Mouse (Mus musculus) heart, adult 2 months (tissue): ENCODE data around the gene Ndufv2. TPM values are rescaled to one million over a fixed set of nuclear protein-coding genes. Genes with fewer than 3 reads are reported as not detected.

Experiments
- DNase-seq, 2 experiments: peaks; one replicate each; pipeline ENCODE4 v3.0.0; 2021
- H3K27ac ChIP-seq: fragments of 200-600 bp; 2 replicates; pipeline ENCODE4 v1.8.1; 2022
- H3K27me3 ChIP-seq: fragments of 200-500 bp; 2 replicates; pipeline ENCODE4 v1.6.1; 2012; ENCODE audit warnings: mild to moderate bottlenecking, low read length, inconsistent platforms, mixed read lengths; ENCODE audit not compliant: control insufficient read depth, insufficient read depth
- H3K36me3 ChIP-seq: fragments of 200-500 bp; 2 replicates; pipeline ENCODE4 v1.6.1; 2012; ENCODE audit warnings: low read length, inconsistent platforms; ENCODE audit not compliant: control insufficient read depth, insufficient read depth
- H3K4me1 ChIP-seq: fragments of 200-500 bp; 2 replicates; pipeline ENCODE4 v1.6.1; 2011; ENCODE audit warnings: low read length; ENCODE audit not compliant: control insufficient read depth, insufficient read depth
- H3K4me3 ChIP-seq: fragments of 200-600 bp; 2 replicates; pipeline ENCODE4 v1.8.1; 2022
- H3K79me2 ChIP-seq: fragments of 200-500 bp; replicated peaks from 2 replicates; pipeline ENCODE4 v1.6.1; 2012; ENCODE audit warnings: mild to moderate bottlenecking, inconsistent platforms, low read length, moderate library complexity, mixed read lengths; ENCODE audit not compliant: control insufficient read depth, insufficient read depth
- H3K9ac ChIP-seq: fragments of 200-500 bp; 2 replicates; pipeline ENCODE4 v1.6.1; 2012; ENCODE audit warnings: low read depth, mild to moderate bottlenecking, control low read depth, inconsistent platforms, low read length, mixed read lengths
- CTCF ChIP-seq: fragments of 200-600 bp; IDR thresholded peaks from 2 replicates; pipeline ENCODE4 v1.8.1; 2022; ENCODE audit warnings: antibody characterized with exemption, mild to moderate bottlenecking, moderate library complexity
- EP300 ChIP-seq: fragments of 200-500 bp; IDR thresholded peaks from 2 replicates; pipeline ENCODE4 v1.6.1; 2011; ENCODE audit warnings: low read depth, low read length, control low read depth; ENCODE audit not compliant: insufficient read depth
- POLR2A ChIP-seq: fragments of 200-500 bp; IDR thresholded peaks from 2 replicates; pipeline ENCODE4 v1.6.1; 2011; ENCODE audit warnings: mild to moderate bottlenecking, low read depth, low read length, control low read depth; ENCODE audit not compliant: insufficient read depth
- WGBS: fragments of 180-500 bp; shearing (Covaris S2); methylation state at CpG from one replicate; pipeline ENCODE4 v1.1.7; 2018; 5-methylcytosine and 5-hydroxymethylcytosine counted together
- intact Hi-C: fragments of 180-260 bp; cut with DNase I; formaldehyde crosslinking; loops from one replicate; pipeline ENCODE4 v1.15.1; 2025
- polyA plus RNA-seq: library from polyadenylated mRNA; depleted of rRNA; stranded (reverse); fragments of >200 nt; gene quantifications from 2 replicates; pipeline ENCODE4 v1.2.3, GENCODE M21; 2012
- total RNA-seq, 2 experiments: library from RNA; stranded (reverse); gene quantifications; 2 replicates each; pipeline ENCODE4 v1.2.3; 2021

Gene Ndufv2
- total and polyA plus RNA-seq, 3 experiments = 270 to 1,275 (median 1,138) TPM

DNA sequence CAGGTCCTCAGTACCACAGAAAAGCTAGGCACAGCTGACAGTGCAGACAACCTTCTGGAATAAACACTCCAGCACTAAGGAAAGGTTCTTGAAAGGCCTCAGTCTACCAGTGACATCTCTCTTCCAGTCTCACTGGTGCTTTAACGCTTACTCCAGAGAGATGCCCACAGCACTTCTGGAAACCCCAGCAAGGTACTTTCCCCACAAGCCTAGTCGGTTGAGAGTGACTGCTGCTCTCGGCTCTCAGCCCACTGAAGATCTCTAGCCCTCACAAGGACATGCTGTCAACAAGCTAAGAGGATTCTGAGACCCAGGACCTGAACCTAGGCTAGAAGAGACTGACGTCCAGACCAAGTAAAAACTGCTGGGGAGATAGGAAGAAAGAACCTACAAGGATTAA is 36.2 kb downstream of the Ndufv2 start:
- TF ChIP-seq CTCF = no peak
- TF ChIP-seq EP300 = no peak
- TF ChIP-seq POLR2A = no peak
- Histone ChIP-seq H3K27me3 (no peaks in the 10 kb centered on the region), H3K27ac (no peak overlapping the region), H3K36me3 (no peaks in the 10 kb centered on the region), H3K9ac (no peak overlapping the region), H3K4me3 (no peak overlapping the region), H3K79me2 (peaks cover 11% of the 10 kb centered on the region), H3K4me1 (0 out of 2 replicates have a peak, but pooled peaks cover 1% of the 10 kb centered on the region)
- WGBS = 75% methylated on average over 4 of the region's 4 CpGs
- no peak for DNase-seq
- intact Hi-C loops = no loop called here

DNA sequence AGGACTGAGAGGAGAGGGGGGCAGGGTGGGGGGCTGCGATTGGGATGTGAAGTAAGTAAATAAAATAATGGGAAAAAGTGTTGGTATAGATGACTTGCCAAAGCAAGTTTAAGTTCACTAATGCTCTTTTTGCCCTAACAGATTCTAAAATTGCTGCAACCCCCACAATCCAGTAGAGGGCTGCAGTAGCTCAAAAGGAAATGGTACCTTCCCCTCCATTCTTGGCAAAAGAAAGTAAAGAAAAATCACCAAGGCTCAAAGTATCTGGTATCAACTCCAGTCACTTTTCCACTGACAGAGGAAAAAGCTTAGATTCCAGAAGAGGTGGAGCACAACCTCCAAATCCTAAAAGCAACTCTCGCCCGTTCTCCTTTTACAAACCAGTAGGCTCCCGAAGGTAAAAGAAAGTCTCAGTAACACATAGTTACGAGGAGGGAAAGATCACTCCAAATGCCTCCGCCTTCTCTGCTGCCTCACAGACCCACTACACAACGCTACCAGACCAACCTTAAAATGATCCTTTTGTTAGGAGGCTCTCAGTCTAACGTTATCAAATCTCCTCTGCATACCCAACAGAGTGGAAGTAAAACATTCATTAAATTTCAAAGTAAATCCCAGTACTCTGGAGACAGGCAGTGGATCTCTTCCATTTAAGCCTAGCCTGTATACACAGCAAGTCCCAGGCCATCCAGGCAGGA is 40.0 kb downstream of the Ndufv2 start:
- Histone ChIP-seq H3K9ac (no peak overlapping the region), H3K27me3 (no peaks in the 10 kb centered on the region), H3K4me3 (no peak overlapping the region), H3K27ac (no peak overlapping the region), H3K4me1 (0 out of 2 replicates have a peak, but pooled peaks cover 1% of the 10 kb centered on the region), H3K79me2 (peaks cover 5% of the 10 kb centered on the region; the same call in 1 of the 2 replicates), H3K36me3 (no peaks in the 10 kb centered on the region)
- intact Hi-C loops = loop anchor here (1.0 kb wide), 1 partner anchor 46 kb away; no protein-coding TSS in a partner anchor
- DNase-seq = no peak
- TF ChIP-seq CTCF (peak; percentile 53), EP300 (no peak), POLR2A (no peak)
- 58% methylated on average over 8 of the region's 8 CpGs for WGBS

DNA sequence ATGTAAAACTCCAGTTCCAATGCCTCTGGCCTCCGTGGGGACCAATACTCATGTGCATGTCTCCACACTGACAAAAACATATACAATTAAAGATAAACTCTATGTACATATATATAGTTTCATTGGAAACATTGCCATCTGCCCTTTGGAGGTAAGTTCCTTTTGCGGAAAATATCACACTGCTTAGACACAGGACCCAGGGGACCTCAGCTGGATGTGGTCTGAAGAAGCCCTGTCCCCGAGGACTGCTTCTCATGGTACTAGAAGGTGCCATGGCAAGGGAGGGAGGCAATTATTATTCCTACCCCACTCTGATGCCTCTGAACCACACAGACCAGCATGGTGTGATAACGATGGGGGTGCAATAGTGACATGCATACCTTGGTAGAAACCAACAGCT is 43.2 kb downstream of the Ndufv2 start:
- no peaks in the 10 kb centered on the region for H3K27me3 ChIP-seq
- no peaks in the 10 kb centered on the region for H3K79me2 ChIP-seq
- WGBS = 86% methylated on average over 4 of the region's 4 CpGs
- H3K4me3 ChIP-seq = no peak overlapping the region
- H3K4me1 ChIP-seq = no peaks in the 10 kb centered on the region; the same call in 1 of the 2 replicates
- H3K27ac ChIP-seq = no peak overlapping the region
- H3K36me3 ChIP-seq = no peaks in the 10 kb centered on the region
- intact Hi-C loops = no loop called here
- TF ChIP-seq POLR2A (no peak), CTCF (no peak), EP300 (no peak)
- DNase-seq = no peak
- no peak overlapping the region for H3K9ac ChIP-seq

DNA sequence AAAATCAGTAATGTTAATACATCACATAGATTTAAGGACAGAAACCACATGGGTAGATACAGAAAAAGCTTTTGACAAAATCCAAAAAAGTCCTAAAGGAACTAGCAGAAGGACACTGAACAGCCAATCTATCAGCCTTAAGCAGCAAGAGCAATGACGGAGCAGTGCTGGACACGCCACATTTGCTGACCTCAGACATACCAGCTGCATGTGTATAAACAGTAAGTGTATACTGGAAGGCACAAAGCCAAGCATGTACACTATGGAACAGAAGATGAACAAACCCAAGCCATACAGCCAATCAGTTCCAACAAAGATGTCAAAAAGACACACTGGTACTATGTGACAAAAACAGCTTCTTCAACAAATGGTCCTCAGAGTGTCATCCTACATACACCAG is 44.2 kb downstream of the Ndufv2 start:
- Histone ChIP-seq H3K9ac (no peak overlapping the region), H3K27me3 (no peaks in the 10 kb centered on the region), H3K4me3 (no peak overlapping the region), H3K79me2 (no peaks in the 10 kb centered on the region), H3K27ac (no peak overlapping the region), H3K36me3 (no peaks in the 10 kb centered on the region), H3K4me1 (no peaks in the 10 kb centered on the region; the same call in 1 of the 2 replicates)
- intact Hi-C loops = no loop called here
- 91% methylated on average over 2 of the region's 2 CpGs for WGBS
- TF ChIP-seq EP300 (no peak), POLR2A (no peak), CTCF (no peak)
- no peak for DNase-seq

DNA sequence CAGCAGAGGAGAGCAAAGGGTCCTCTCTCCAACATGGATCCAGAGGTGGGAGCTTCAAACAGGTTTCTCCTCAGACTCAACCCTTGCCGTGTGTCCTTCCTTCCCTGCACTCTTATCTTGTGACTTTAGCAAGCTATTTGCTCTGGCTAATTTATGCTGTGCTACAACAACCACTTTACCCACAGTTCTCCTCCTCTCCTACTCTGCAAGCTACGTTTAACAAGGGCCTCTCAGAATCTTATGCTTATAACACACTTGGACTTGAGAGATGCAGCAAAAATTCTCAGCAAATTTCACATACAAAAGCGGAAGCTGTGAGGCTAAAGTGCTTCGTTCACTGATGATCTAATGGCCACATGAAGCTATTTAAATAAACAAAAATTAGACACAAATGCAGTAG is 48.0 kb downstream of the Ndufv2 start:
- 61% methylated on average over 4 of the region's 4 CpGs for WGBS
- Histone ChIP-seq H3K4me1 (no peaks in the 10 kb centered on the region; the same call in 1 of the 2 replicates), H3K79me2 (no peaks in the 10 kb centered on the region), H3K27me3 (no peaks in the 10 kb centered on the region), H3K27ac (no peak overlapping the region), H3K4me3 (no peak overlapping the region), H3K36me3 (no peaks in the 10 kb centered on the region), H3K9ac (no peak overlapping the region)
- DNase-seq = no peak
- intact Hi-C loops = no loop called here
- TF ChIP-seq CTCF (no peak), POLR2A (no peak), EP300 (no peak)

DNA sequence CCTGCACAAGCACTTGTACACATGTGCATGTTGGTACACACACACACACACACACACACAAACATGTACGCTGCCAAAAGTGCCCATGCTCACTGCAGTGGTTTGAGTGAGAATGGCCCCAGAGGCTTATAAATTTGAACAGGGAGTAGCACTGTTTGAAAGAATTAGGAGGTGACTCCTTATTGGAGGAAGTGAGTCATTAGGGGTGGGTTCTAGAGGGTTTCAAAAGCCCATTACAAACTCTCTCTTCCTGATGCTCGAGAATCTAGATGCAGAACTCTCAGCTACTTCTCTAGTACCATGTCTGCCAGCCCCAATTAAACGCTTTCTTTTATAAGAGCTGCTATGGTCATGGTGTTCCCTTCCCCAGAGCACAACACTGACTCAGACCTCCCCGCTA is 52.6 kb downstream of the Ndufv2 start:
- Histone ChIP-seq H3K27ac (no peak overlapping the region), H3K36me3 (no peaks in the 10 kb centered on the region), H3K4me3 (no peak overlapping the region), H3K4me1 (no peaks in the 10 kb centered on the region), H3K27me3 (no peaks in the 10 kb centered on the region), H3K79me2 (no peaks in the 10 kb centered on the region), H3K9ac (no peak overlapping the region)
- 83% methylated on average over 4 of the region's 4 CpGs for WGBS
- intact Hi-C loops = no loop called here
- no peak for DNase-seq
- no peak for TF ChIP-seq POLR2A
